Mouse (Mus musculus) intestine, embryonic 15.5 days (tissue): Measurements from ENCODE around the gene Mas1. TPM values are rescaled to one million over a fixed set of nuclear protein-coding genes. Genes with fewer than 3 reads are reported as not detected.
A peak's percentile ranks its signal among the peaks of the same experiment; 100 is the strongest.

Experiments used
- ATAC-seq: fragments of 200-750 bp; cut with Nextera tagmentation; 2 replicates; pipeline ENCODE4 v1.8.0; 2017; ENCODE audit warnings: moderate TSS enrichment, moderate library complexity
- H3K27ac ChIP-seq: fragments of 300-500 bp; sonication (generic); 2 replicates; pipeline ENCODE4 v1.5.1; 2015; ENCODE audit warnings: mild to moderate bottlenecking, inconsistent platforms
- H3K27me3 ChIP-seq: fragments of 300-500 bp; sonication (generic); replicated peaks from 2 replicates; pipeline ENCODE4 v1.6.1; 2015; ENCODE audit warnings: inconsistent platforms
- H3K36me3 ChIP-seq: fragments of 300-500 bp; sonication (generic); 2 replicates; pipeline ENCODE4 v1.6.1; 2015; ENCODE audit warnings: inconsistent platforms
- H3K4me1 ChIP-seq: fragments of 300-500 bp; sonication (generic); replicated peaks from 2 replicates; pipeline ENCODE4 v1.6.1; 2015; ENCODE audit warnings: inconsistent platforms
- H3K4me2 ChIP-seq: fragments of 300-500 bp; sonication (generic); replicated peaks from 2 replicates; pipeline ENCODE4 v1.6.1; 2015; ENCODE audit warnings: mild to moderate bottlenecking, inconsistent platforms
- H3K4me3 ChIP-seq: fragments of 300-500 bp; sonication (generic); replicated peaks from 2 replicates; pipeline ENCODE4 v1.5.1; 2015; ENCODE audit warnings: inconsistent platforms
- H3K9ac ChIP-seq: fragments of 300-500 bp; sonication (generic); 2 replicates; pipeline ENCODE4 v1.6.1; 2015; ENCODE audit warnings: inconsistent platforms
- H3K9me3 ChIP-seq: fragments of 300-500 bp; sonication (generic); 2 replicates; pipeline ENCODE4 v1.6.1; 2016; ENCODE audit warnings: inconsistent platforms
- WGBS: fragments of 180-500 bp; shearing (Covaris S2); methylation state at CpG from one replicate; pipeline ENCODE4 v1.1.7; 2015; 5-methylcytosine and 5-hydroxymethylcytosine counted together
- polyA plus RNA-seq: library from polyadenylated mRNA; unstranded; fragments of >200 nt; fragmentation: Nextera tagmentation; extraction: Ambion mirVana; gene quantifications from 2 replicates; pipeline ENCODE4 v1.2.1, GENCODE M21; 2015

Mas1 gene
- polyA plus RNA-seq, 1 experiment from 2014 or later, result 0.40 TPM

DNA sequence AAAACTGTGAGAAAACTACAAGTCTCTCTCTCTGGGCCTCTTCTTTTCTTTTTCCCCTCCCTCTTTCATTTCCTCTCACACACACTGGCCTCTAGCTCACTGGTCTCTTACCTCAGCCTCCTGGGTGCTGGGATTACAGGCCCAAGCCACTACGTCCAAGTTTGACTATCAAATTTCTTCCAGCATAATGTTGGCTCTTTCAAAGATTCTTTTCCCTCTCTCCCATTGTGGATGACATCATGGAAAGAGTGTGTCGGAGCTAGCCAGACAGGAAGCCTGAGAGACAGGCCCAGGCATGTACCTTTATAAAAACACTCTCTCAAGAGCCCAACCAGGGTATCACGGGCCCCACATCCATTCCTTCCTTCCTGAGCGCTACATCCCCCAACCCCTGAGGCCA is 76.5 kb downstream of the Mas1 start:
- 38% methylated on average over 4 of the region's 4 CpGs for WGBS
- Histone ChIP-seq H3K36me3 (no peaks in the 10 kb centered on the region; the same call in 1 of the 2 replicates), H3K9ac (no peak overlapping the region), H3K4me1 (peaks cover 49% of the 10 kb centered on the region), H3K27me3 (no peaks in the 10 kb centered on the region), H3K4me3 (no peak overlapping the region), H3K27ac (peak overlapping the region; percentile 79), H3K9me3 (no peaks in the 10 kb centered on the region), H3K4me2 (no peak overlapping the region)
- no peak for ATAC-seq

DNA sequence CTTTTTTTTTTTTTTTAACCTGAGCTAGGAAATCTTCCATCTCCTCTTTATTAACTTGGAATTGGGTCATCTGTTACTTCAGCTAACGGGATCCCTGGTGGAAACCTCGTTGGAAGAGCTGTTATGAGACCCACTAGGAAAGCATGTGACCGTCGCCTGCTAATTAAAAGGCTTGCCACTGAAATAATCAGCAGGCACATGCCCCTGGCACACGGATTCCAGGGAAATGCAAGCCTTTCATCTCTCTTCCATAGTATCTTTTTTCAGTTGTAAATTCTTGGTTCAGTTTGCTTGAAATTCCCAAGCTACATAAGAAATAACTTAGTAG is 76.9 kb downstream of the Mas1 start:
- H3K4me1 ChIP-seq, result peaks cover 49% of the 10 kb centered on the region
- H3K27me3 ChIP-seq, result no peaks in the 10 kb centered on the region
- no peaks in the 10 kb centered on the region for H3K9me3 ChIP-seq
- ATAC-seq, result no peak
- H3K4me2 ChIP-seq, result 0 out of 2 replicates have a peak overlapping the region, but pooled peaks have one; percentile 17
- no peak overlapping the region for H3K9ac ChIP-seq
- peak overlapping the region; percentile 79 for H3K27ac ChIP-seq
- H3K36me3 ChIP-seq, result no peaks in the 10 kb centered on the region; the same call in 1 of the 2 replicates
- no peak overlapping the region for H3K4me3 ChIP-seq
- 27% methylated on average over 5 of the region's 5 CpGs for WGBS

Other genes starting within 250 kb of the Mas1 start
- gene Slc22a1, start 192.3 kb downstream of the Mas1 start, polyA plus RNA-seq, result 0.40 and 0.51 TPM in 2 replicates
- gene Igf2r, start 98.5 kb downstream of the Mas1 start, polyA plus RNA-seq, result 37.5 and 38.9 TPM in 2 replicates
- not detected in 2 replicates for gene Mrgprh, start 7.9 kb upstream of the Mas1 start, polyA plus RNA-seq
- gene Pnldc1, start 42.1 kb upstream of the Mas1 start, polyA plus RNA-seq, result 0.62 and 0.90 TPM in 2 replicates
- 369 and 437 TPM in 2 replicates for gene Tcp1, start 47.6 kb upstream of the Mas1 start, polyA plus RNA-seq
- 173 and 181 TPM in 2 replicates for gene Mrpl18, start 48.2 kb upstream of the Mas1 start, polyA plus RNA-seq
- 0.88 and 1.6 TPM in 2 replicates for gene Acat3, start 72.5 kb upstream of the Mas1 start, polyA plus RNA-seq
- gene Acat2, start 92.6 kb upstream of the Mas1 start, polyA plus RNA-seq, result 230 and 240 TPM in 2 replicates
- 109 and 120 TPM in 2 replicates for gene Wtap, start 126.0 kb upstream of the Mas1 start, polyA plus RNA-seq
- gene Sod2, start 138.7 kb upstream of the Mas1 start, polyA plus RNA-seq, result 163 and 167 TPM in 2 replicates
- gene Gpr31b, start 184.2 kb upstream of the Mas1 start, polyA plus RNA-seq, result 0.16 TPM in 1 of 2 replicates, not detected in the other
- gene Tcp10b, start 193.0 kb upstream of the Mas1 start, polyA plus RNA-seq, result 0.16 TPM in 1 of 2 replicates, not detected in the other